Mouse (Mus musculus) erythroblast, embryonic 14.5 days (primary cell): ENCODE results near the gene Adgrl2. TPM values are rescaled to one million over a fixed set of nuclear protein-coding genes. Genes with fewer than 3 reads are reported as not detected.

Experiments used
- H3K27me3 ChIP-seq: 2 replicates; pipeline ENCODE4 v1.6.1; 2012; ENCODE audit warnings: inconsistent platforms; ENCODE audit not compliant: control insufficient read depth
- H3K36me3 ChIP-seq: 2 replicates; pipeline ENCODE4 v1.6.1; 2012; ENCODE audit warnings: mild to moderate bottlenecking, inconsistent platforms; ENCODE audit not compliant: control insufficient read depth
- H3K4me1 ChIP-seq: 2 replicates; pipeline ENCODE4 v1.6.1; 2012; ENCODE audit warnings: inconsistent platforms; ENCODE audit not compliant: control insufficient read depth
- H3K4me3 ChIP-seq: replicated peaks from 2 replicates; pipeline ENCODE3; 2012; ENCODE audit warnings: moderate library complexity, mild to moderate bottlenecking, inconsistent platforms
- H3K9me3 ChIP-seq: 2 replicates; pipeline ENCODE4 v1.6.1; 2012; ENCODE audit warnings: low read length, inconsistent platforms, mixed read lengths; ENCODE audit not compliant: control insufficient read depth
- GATA1 ChIP-seq: IDR thresholded peaks from 2 replicates; pipeline ENCODE4 v1.6.1; 2012; ENCODE audit warnings: low read length, inconsistent platforms, mixed read lengths
- TAL1 ChIP-seq: IDR thresholded peaks from 3 replicates; pipeline ENCODE4 v1.6.1; 2012; ENCODE audit warnings: low read length, inconsistent platforms, mixed read lengths
- polyA plus RNA-seq: library from polyadenylated mRNA; stranded (reverse); fragments of >175 nt; gene quantifications from 2 replicates; pipeline ENCODE4 v1.2.3, GENCODE M21; 2012

Adgrl2 gene
- polyA plus RNA-seq, 1 experiment, result 0.01 TPM

- no peaks in the 10 kb centered on the region for H3K9me3 ChIP-seq
- no peak overlapping the region for H3K4me3 ChIP-seq
- no peaks in the 10 kb centered on the region for H3K27me3 ChIP-seq
- H3K4me1 ChIP-seq, result no peaks in the 10 kb centered on the region
- no peak for TF ChIP-seq GATA1
- no peak for TF ChIP-seq TAL1
- no peaks in the 10 kb centered on the region for H3K36me3 ChIP-seq
Measured at GRCm38 (mm10) chr3:148881431-148881830, 108.9 kb downstream of the Adgrl2 start.

- Histone ChIP-seq H3K9me3 (no peaks in the 10 kb centered on the region), H3K36me3 (no peaks in the 10 kb centered on the region), H3K4me3 (no peak overlapping the region), H3K4me1 (no peaks in the 10 kb centered on the region), H3K27me3 (no peaks in the 10 kb centered on the region)
- TF ChIP-seq GATA1 (no peak), TAL1 (no peak)
Measured at GRCm38 (mm10) chr3:148872563-148872962, 117.8 kb downstream of the Adgrl2 start.

- H3K9me3 ChIP-seq, result no peaks in the 10 kb centered on the region
- H3K4me1 ChIP-seq, result no peaks in the 10 kb centered on the region
Measured at GRCm38 (mm10) chr3:148871792-148872464, 118.4 kb downstream of the Adgrl2 start.

GRCm38 (mm10) chr3:148867618-148868017 is 122.7 kb downstream of the Adgrl2 start:
- Histone ChIP-seq H3K9me3 (no peaks in the 10 kb centered on the region), H3K4me3 (no peak overlapping the region), H3K4me1 (no peaks in the 10 kb centered on the region), H3K36me3 (no peaks in the 10 kb centered on the region), H3K27me3 (no peaks in the 10 kb centered on the region)
- no peak for TF ChIP-seq GATA1
- TF ChIP-seq TAL1, result no peak

More at GRCm38 (mm10) chr3:148871792-148872464, 118.4 kb downstream of the Adgrl2 start:
- Histone ChIP-seq H3K36me3 (no peaks in the 10 kb centered on the region), H3K4me3 (no peak overlapping the region), H3K27me3 (no peaks in the 10 kb centered on the region)
- no peak for TF ChIP-seq TAL1
- TF ChIP-seq GATA1, result no peak

GRCm38 (mm10) chr3:148866633-148867032 is 123.7 kb downstream of the Adgrl2 start:
- no peaks in the 10 kb centered on the region for H3K9me3 ChIP-seq
- no peak for TF ChIP-seq TAL1
- TF ChIP-seq GATA1, result no peak
- H3K4me1 ChIP-seq, result no peaks in the 10 kb centered on the region
- H3K4me3 ChIP-seq, result no peak overlapping the region
- H3K27me3 ChIP-seq, result no peaks in the 10 kb centered on the region
- no peaks in the 10 kb centered on the region for H3K36me3 ChIP-seq

- Histone ChIP-seq H3K4me3 (no peak overlapping the region), H3K4me1 (no peaks in the 10 kb centered on the region), H3K9me3 (no peaks in the 10 kb centered on the region), H3K27me3 (no peaks in the 10 kb centered on the region), H3K36me3 (no peaks in the 10 kb centered on the region)
- TF ChIP-seq GATA1 (no peak), TAL1 (no peak)
Measured at GRCm38 (mm10) chr3:148866053-148866452, 124.3 kb downstream of the Adgrl2 start.

- H3K27me3 ChIP-seq, result no peaks in the 10 kb centered on the region
- H3K4me3 ChIP-seq, result no peak overlapping the region
- H3K36me3 ChIP-seq, result no peaks in the 10 kb centered on the region
- H3K4me1 ChIP-seq, result no peaks in the 10 kb centered on the region
- no peaks in the 10 kb centered on the region for H3K9me3 ChIP-seq
- no peak for TF ChIP-seq TAL1
- TF ChIP-seq GATA1, result no peak
Measured at GRCm38 (mm10) chr3:148865234-148865633, 125.1 kb downstream of the Adgrl2 start.

GRCm38 (mm10) chr3:148861860-148862259 is 128.5 kb downstream of the Adgrl2 start:
- Histone ChIP-seq H3K4me3 (no peak overlapping the region), H3K9me3 (peaks cover 4% of the 10 kb centered on the region; the same call in 1 of the 2 replicates), H3K36me3 (no peaks in the 10 kb centered on the region; the same call in 1 of the 2 replicates), H3K4me1 (no peaks in the 10 kb centered on the region), H3K27me3 (no peaks in the 10 kb centered on the region)
- TF ChIP-seq TAL1, result no peak
- no peak for TF ChIP-seq GATA1

- no peaks in the 10 kb centered on the region for H3K27me3 ChIP-seq
- H3K36me3 ChIP-seq, result no peaks in the 10 kb centered on the region; the same call in 1 of the 2 replicates
- H3K9me3 ChIP-seq, result peaks cover 7% of the 10 kb centered on the region; the same call in 1 of the 2 replicates
- TF ChIP-seq TAL1 (no peak), GATA1 (no peak)
- no peak overlapping the region for H3K4me3 ChIP-seq
- no peaks in the 10 kb centered on the region for H3K4me1 ChIP-seq
Measured at GRCm38 (mm10) chr3:148854306-148854910, 135.9 kb downstream of the Adgrl2 start.

GRCm38 (mm10) chr3:148853372-148853771 is 137.0 kb downstream of the Adgrl2 start:
- no peak overlapping the region for H3K4me3 ChIP-seq
- no peaks in the 10 kb centered on the region for H3K4me1 ChIP-seq
- peaks cover 3% of the 10 kb centered on the region; the same call in 1 of the 2 replicates for H3K9me3 ChIP-seq
- H3K36me3 ChIP-seq, result no peaks in the 10 kb centered on the region; the same call in 1 of the 2 replicates
- no peak for TF ChIP-seq TAL1
- no peak for TF ChIP-seq GATA1
- H3K27me3 ChIP-seq, result no peaks in the 10 kb centered on the region
